Mouse (Mus musculus): ENCODE measurements at regions not wholly inside any gene's neighbourhood (a gene's known extent, or its start where the extent isn't known, plus 50 kb on each side); places are given as distances from the start of the nearest gene placed in this dataset.

DNA sequence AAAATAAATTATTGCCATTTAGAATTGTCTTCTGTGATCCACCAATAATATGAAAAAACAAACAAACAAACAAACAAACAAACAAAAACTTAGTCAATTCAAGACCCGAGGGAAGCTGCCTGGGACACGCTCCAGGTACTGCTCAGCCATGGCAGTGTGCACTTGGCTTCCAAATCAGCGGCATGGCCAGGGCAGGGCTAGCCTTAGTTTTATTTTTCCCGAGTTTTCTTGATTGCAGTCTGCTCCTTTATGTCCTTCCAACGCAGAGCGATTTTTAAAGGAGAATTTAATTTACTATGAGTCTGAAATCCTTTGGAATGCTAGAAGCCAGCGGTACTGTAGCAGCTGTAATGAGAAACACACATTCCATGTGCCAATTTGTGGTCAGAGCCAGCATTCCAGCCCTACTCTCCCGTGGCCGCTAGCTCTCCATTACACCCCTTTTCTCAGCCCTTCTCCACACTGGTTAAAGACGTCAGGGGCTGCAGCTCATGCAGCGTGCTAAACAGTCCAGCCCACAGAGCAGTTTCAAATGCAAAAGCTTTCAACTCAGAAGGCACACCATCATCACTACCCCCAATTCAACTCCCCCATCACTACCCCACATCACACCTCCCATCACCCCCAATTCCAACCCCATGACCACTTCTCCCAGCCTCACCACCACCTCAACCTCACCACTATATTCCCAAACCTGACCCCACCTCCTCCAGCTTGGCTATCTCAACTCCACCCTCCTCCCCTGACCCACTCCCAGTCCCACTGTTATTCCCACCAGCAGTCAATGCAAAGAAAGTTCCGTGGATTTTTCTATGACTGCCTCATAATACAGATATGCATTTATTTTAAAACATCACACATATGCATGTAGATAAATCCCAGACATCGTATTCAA, 187.9 kb upstream of the Gas1 start:
- no peak for DNase-seq (ENCODE audit: low read depth)

DNA sequence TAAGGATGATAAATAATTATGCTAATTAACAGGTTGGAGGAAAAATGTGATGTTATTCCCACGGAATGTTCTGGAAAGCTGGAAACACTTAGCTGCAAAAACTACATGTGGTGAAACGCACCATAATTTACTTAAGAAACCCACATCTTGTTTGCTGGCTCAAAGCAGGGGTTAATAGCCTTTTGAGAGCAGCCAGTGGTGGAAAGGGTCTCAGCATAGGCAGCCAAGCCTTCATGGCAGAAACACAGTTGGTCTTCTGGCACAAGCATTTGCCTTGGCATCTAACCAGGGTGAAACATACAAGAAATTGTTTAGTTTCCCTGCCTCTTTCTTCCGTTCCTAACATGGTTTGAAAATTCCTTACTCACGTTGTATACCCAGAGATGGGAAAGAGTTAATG, 192.1 kb upstream of the Gas1 start:
- DNase-seq (ENCODE audit: low read depth), result no peak

DNA sequence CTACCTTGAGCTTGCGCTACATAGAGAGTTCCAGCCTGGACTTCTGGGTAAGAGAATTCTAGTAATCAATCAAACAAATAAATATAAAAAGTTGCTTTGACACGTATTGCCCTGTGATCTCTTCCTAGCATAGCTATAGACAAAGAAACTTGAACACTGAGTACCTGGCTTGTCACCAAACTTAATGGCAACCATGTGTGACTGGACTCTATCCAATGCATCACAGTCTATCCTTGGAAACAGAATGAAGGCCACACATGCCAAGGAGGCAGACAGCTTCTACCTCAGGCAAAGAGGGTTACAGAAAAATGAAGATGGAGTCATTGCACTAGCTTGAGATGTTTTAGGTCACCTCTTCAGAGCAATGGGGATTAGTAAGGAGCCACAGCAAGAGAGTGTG, 194.5 kb upstream of the Gas1 start:
- no peak for DNase-seq (ENCODE audit: low read depth)

DNA sequence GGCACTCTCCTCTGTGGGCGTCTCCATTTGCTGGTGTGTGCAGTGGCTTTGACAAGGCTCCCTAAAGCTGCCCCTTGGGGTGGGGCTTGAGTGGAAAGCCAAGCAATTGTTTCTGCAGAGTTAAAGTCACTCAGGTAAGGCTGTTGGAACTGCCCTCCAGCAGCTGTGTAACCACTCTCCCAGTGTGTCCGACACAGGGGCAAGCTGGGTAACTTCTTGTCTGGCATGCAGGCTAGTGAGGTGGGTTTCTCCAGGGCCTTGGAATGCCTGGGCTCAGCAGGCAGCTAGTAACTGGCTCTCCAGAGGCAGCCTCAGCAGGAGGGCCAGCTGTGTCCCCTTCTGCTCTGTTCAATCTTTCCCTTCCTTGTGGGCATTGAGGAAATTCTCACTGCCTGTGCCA, 199.5 kb upstream of the Gas1 start:
- DNase-seq (ENCODE audit: low read depth), result no peak

DNA sequence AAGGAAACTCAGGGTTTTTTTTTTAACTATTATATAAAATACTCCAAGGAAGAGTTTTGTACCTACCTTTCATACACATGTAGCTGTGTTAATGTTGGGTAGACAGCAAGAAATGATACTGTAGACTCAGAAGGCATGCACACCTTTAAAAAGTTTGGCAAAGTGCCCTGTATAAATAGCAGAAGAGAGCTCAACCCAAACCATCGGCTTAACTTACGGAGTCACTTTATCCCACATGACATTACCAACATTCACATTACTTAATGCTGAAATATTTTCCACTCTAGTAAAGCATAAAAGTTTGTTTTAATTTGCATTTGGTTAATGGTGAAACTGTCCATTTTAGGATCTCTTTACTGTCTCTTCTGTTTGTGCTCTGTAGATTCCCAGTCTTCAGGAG, 205.7 kb upstream of the Gas1 start:
- DNase-seq (ENCODE audit: low read depth), result no peak

DNA sequence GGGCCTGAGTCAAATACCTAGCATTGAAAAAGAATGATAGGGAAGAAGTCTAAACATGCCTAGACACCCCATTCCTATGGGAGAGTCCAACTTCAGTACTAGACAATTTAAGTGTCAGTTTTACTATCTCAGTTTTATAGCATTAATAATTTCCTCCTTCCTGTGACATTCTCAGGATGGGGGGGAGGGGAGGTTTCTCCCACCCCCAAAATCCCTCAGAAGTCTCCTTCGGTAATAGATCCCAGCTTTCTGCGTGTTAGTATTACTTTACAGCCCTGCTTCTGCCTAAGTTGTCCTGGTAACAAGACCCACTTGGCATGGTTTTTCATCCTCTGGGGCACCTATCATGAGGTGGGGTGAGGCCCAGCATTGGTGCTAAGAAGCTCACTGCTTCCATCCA, 202.9 kb upstream of the Dapk1 start:
- DNase-seq (ENCODE audit: low read depth), result no peak

- DNase-seq (ENCODE audit: low read depth), result no peak
These were observed 200.8 kb upstream of the Dapk1 start for GRCm38 (mm10) chr13:60400764-60401487.

DNA sequence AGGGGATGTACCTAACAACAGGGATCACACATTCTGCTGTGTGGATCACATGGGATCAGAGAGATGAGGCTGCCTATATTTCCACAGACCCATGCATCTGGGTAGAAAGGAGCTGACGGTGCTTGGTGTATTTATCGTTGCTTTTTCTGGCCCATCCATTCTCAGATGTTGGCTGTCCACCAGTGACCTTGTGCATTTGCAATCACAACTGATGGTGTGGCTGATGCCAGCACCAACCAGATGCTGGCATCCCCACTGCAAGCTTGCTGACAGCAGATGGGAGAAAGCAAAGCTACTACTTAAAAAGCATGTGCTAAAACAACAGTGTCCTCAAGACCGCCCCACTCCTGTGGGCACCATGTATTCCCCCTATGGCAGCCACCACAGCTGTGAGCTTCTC, 198.3 kb upstream of the Dapk1 start:
- DNase-seq (ENCODE audit: low read depth), result no peak

DNA sequence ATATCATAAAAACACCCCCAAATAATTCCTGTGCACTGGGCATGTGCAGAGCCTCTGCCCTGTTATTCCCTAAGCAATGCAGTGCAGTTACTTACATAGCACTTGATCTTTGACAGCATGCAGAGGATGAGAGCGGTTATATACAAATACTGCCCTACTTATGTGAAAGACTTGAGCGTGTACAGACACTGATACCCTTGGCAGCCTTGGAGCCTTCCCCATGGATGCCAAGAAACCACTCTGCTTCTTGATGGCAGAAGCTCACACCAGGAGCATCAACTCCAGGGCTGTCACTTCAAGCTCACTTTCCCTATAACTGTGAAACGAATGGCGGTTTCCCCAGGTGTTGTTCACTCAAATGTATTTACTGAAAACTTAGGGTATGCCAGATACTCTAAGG, 194.4 kb upstream of the Dapk1 start:
- DNase-seq (ENCODE audit: low read depth), result no peak

DNA sequence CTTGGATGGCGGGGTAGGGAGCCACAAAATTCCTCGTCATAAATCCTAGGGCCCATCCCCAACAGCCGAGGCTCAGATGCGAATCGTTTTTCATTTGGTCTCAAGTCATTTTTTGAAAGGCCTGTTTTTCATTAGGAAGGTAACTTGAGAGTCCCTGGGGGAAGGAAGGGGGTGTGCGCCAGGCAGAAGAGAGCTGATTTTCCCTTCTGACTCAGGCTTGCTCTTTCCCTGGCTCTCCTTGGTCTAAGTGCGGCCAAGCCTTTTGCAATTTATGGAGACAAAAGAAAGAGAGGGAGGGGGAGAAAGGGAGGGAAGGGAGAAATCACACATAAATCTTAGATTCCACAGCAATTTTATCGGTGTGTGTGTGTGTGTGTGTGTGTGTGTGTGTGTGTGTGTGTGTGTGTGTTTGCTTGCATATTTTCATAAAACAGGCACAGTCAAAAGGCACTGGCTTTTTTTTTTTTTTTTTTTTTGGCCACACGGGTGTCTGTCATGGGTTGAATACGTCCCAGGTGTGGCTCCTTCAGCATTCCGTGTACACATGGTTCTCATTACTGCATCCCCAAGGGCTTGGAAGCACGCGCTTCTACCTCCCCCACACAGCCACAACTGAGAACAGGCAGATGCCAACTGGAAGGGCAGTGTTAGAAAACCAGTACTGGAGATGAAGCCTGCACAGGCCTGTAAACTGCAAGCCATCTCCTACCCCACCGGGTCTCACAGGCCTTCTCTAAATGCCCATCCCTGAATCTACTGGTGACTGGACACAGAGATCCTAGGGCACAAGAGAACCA, 191.8 kb upstream of the Dapk1 start:
- DNase-seq (ENCODE audit: low read depth), result no peak

DNA sequence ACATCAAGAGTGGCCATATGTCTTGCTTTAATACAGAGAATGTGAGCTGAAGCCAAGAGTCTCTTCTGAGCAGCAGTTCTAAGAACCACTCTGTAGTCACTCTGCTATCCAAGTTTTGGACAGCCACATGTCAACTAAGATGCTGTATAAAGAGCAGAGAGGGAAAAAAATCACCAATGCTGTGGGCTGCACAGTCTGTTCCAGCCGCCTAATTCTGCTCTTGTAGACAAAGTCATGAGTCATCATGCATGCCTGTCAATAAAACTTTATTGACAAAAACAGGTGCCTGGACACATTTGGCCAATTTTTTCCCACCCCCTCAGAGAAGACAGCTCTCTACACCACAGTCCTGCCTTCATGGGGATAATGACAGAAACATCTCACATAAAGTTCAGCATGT, 185.7 kb upstream of the Dapk1 start:
- no peak for DNase-seq (ENCODE audit: low read depth)

DNA sequence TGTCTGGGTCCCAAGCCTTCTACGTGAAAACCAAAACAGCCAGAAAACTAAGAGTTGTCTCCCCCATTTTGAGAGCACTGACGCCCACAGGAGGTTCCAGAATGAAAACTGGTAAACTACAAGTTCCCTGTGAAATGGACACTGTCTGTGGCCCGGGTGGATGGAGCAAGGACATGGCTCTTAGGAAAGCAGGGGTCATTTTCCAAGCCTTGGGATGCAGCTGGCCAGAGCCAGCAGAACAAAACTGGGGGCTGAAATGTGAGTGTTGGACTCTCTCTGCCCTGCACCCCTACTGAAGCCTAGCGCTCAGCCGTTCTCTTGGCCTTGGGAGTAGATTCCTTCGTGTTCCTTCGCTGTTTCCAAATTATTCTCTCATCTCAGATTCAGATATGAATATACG, 184.7 kb upstream of the Dapk1 start:
- no peak for DNase-seq (ENCODE audit: low read depth)

DNA sequence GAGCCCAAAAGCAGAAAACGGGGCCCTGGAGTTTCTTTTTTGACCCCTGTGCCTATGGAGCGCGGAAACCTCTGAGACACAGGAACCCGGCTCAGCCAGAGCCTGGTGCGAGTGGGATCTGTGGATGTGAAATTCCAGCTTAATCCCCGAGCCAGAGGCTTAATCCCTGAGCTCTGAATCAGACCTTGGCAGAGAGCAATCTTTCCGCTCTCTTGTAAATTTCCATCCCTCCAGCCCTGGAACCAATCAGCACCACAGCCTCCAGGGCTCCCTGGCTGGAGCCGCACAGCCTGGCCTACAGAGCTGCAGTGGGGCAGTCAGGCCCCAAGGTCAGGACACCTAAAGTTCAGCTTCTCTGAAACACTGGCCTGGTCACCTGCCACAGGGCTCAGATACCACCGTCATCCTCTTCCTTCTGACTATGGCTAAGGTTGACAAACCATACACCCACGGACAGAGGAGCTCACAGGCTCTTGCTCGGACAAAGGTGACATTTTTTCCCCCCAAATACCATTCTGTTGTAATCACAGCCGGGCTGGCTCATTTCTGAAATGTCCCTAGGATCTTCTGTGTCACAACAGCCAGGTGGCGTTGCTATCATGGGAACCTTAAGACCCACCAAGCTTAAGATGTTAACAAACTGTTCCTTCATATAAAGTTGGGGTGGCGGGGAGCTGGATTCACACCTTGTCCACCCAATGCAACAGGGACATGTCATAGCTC, 184.2 kb upstream of the Dapk1 start:
- DNase-seq (ENCODE audit: low read depth), result no peak

DNA sequence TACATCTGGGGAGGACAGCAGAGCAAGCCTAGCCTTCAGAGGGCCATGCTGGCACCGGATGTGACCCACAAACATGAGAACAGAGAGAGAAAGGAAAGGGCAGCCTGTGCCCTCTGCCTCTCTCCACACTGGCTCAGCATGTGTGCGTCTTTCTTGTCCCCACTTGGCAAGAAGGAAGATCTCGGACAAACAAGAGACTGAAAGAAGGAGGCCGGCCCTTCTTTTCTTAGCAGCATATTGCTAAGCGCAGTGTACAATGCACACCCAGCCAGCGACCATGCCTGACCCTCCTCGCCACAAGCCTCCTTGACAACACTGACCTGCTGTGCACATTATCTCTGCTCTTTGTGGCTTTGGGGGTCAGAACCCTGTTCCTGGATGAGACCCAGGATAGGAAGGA, 181.4 kb upstream of the Dapk1 start:
- no peak for DNase-seq (ENCODE audit: low read depth)

- no peak for DNase-seq (ENCODE audit: low read depth)
These were observed 180.7 kb upstream of the Dapk1 start for GRCm38 (mm10) chr13:60420842-60421696.

DNA sequence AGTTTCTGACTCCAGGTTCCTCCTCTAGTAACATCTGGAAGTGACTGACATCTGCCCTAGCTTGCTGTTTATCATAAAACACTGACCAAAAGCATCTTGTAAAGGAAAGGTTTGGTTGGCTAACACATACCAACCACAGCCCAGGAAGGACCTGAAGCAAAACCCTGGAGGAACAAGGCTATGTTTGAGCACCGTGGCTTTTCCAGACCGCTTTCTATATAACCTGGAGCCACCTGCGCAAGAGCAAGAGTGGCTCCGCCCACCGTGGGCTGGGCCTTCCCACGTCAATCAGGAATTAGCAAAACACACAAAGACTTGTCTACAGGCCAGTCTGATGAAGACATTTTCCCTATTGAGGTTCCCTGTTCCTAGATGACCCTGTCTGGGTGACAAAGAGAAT, 177.5 kb upstream of the Dapk1 start:
- DNase-seq (ENCODE audit: low read depth), result no peak

DNA sequence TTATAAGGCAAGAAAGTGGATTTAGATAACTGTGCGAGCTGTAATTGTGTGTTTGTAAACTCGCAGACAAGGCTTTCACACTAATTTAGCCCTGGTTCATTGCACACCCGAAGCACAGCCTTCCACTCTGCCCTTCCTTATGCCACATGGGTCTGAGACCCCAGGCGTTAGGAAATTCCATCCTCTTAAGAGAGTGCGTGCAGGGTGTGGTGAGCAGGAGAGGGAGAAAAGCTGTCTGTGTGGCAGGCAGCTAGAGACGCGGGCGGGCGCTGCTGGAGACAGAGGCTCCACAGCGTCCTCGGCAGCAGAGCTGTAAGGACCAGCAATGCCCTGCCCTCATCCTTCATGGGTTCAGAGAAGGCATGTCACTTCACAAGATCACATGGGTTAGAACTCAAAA, 176.6 kb upstream of the Dapk1 start:
- DNase-seq (ENCODE audit: low read depth), result no peak

DNA sequence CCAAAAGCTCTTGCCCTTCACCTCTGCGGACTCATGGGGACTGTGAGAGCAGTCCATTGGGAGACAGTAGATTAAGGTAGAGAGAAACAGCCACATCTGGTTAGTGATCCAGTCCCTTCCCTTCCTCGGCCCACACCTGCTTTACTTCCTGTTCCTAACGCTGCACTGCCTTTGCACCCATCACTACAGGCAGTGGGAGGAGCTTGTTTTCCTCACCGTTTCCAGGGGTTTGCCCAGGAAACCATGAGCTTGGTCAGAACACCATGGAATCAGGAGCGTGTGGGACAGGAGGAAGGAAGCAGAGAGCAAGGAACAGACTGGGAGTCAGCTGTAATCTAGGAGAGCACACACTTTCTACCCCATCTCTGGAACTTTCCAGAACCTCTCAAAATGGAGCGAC, 176.2 kb upstream of the Dapk1 start:
- DNase-seq (ENCODE audit: low read depth), result no peak

DNA sequence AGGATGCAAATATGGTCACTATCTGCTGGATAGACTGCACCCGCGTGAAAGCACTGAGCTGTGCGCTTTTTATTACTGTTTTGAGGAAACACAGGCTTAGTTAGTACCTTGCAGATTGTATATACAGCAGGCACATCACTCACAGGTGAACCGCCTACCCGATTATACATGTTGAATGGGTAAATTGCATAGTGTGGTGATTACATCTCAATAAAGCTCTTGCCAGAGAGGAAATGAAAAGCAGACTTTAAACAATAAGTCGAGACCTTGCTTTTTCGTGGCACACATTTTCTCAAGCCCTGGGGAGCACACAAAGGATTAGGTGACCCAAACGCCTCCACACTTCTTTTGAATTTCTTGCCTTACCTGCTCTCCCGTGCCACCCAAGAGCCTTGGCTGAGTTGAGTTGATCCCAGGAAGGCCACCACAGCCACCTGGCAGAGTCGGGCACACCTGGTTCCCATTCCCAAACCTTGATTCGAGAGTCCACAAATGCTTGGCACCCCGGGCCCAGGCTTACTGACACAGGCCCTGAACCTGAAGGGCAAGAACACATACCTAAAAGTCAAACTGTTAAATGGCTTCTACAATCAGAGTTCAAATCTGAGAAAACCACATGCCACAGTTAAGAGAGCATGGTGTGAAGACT, 175.4 kb upstream of the Dapk1 start:
- DNase-seq (ENCODE audit: low read depth), result no peak

GRCm38 (mm10) chr13:60427077-60427476, 174.7 kb upstream of the Dapk1 start:
- DNase-seq (ENCODE audit: low read depth), result no peak

All from c-Kit-positive CD71-positive TER-119-negative erythroid progenitor cells, embryonic 14.5 days (primary cell).